Mouse (Mus musculus) CD4-positive, CD25-positive, alpha-beta regulatory T cell, adult 9 weeks (primary cell): ENCODE results near the gene Sugp2. TPM values are rescaled to one million over a fixed set of nuclear protein-coding genes. Genes with fewer than 3 reads are reported as not detected.

ENCODE experiments used
- polyA plus RNA-seq: library from polyadenylated mRNA; unstranded; fragments of 100-300 nt; shearing (Covaris generic); gene quantifications from one replicate; pipeline ENCODE4 v1.2.1, GENCODE M21; 2017

Sugp2 gene
- polyA plus RNA-seq, result 33.0 TPM

GRCm38 (mm10) chr8:70234080-70234780 lies at the start of gene Sugp2, which contains the start of gene Armc6:
Sugp2 (plus strand) TSS chr8:70234226.
Armc6 (minus strand) TSS chr8:70234466.

GRCm38 (mm10) chr8:70212112-70213055 lies 21.6 kb upstream of the Sugp2 start, which contains the start of gene Slc25a42:
Slc25a42 (minus strand) TSS chr8:70212305.

GRCm38 (mm10) chr8:70282603-70283135 lies 48.6 kb downstream of the Sugp2 start, which contains the start of gene Homer3:
Homer3 (plus strand) TSS chr8:70282827.

GRCm38 (mm10) chr8:70302358-70302890 lies 68.4 kb downstream of the Sugp2 start, which contains the start of the genes Ddx49 and Cope:
Ddx49 (minus strand) TSS chr8:70302489.
Cope (plus strand) TSS chr8:70302518.

GRCm38 (mm10) chr8:70315624-70316510 lies 81.8 kb downstream of the Sugp2 start, which contains the start of gene Cers1:
Cers1 (plus strand) TSS chr8:70315775.

GRCm38 (mm10) chr8:70329124-70329834 lies 95.3 kb downstream of the Sugp2 start, which contains the start of gene Gdf1:
Gdf1 (plus strand) TSS chr8:70329817.

Other genes with a start within 250 kb of the Sugp2 start
- gene Gatad2a, start 237.8 kb upstream of the Sugp2 start, polyA plus RNA-seq, result 14.8 TPM
- 25.3 TPM for gene Mau2, start 191.5 kb upstream of the Sugp2 start, polyA plus RNA-seq
- gene Sugp1, start 191.4 kb upstream of the Sugp2 start, polyA plus RNA-seq, result 74.4 TPM
- 0.51 TPM for gene Tm6sf2, start 161.3 kb upstream of the Sugp2 start, polyA plus RNA-seq
- not detected for gene Hapln4, start 150.8 kb upstream of the Sugp2 start, polyA plus RNA-seq
- gene Ncan, start 113.4 kb upstream of the Sugp2 start, polyA plus RNA-seq, result not detected
- 69.0 TPM for gene Nr2c2ap, start 102.9 kb upstream of the Sugp2 start, polyA plus RNA-seq
- 46.9 TPM for gene Rfxank, start 95.1 kb upstream of the Sugp2 start, polyA plus RNA-seq
- gene Borcs8, start 94.7 kb upstream of the Sugp2 start, polyA plus RNA-seq, result 73.1 TPM
- 2.6 TPM for gene Mef2b, start 94.5 kb upstream of the Sugp2 start, polyA plus RNA-seq
- gene Tmem161a, start 61.9 kb upstream of the Sugp2 start, polyA plus RNA-seq, result 57.7 TPM
- 15.3 TPM for gene Slc25a42, start 21.9 kb upstream of the Sugp2 start, polyA plus RNA-seq
- gene Armc6, start 240 bp downstream of the Sugp2 start, polyA plus RNA-seq, result 13.1 TPM
- gene Homer3, start 48.6 kb downstream of the Sugp2 start, polyA plus RNA-seq, result 1.3 TPM
- 55.0 TPM for gene Ddx49, start 68.3 kb downstream of the Sugp2 start, polyA plus RNA-seq
- gene Cope, start 68.3 kb downstream of the Sugp2 start, polyA plus RNA-seq, result 381 TPM
- gene Cers1, start 81.5 kb downstream of the Sugp2 start, polyA plus RNA-seq, result not detected
- not detected for gene Gdf1, start 95.6 kb downstream of the Sugp2 start, polyA plus RNA-seq
- 3.1 TPM for gene Upf1, start 119.1 kb downstream of the Sugp2 start, polyA plus RNA-seq
- 0.33 TPM for gene Comp, start 139.3 kb downstream of the Sugp2 start, polyA plus RNA-seq
- gene Crtc1, start 205.4 kb downstream of the Sugp2 start, polyA plus RNA-seq, result 22.8 TPM
- 8.9 TPM for gene Klhl26, start 242.7 kb downstream of the Sugp2 start, polyA plus RNA-seq